Mouse (Mus musculus): Measurements from ENCODE around the gene Cd2bp2. TPM values are rescaled to one million over a fixed set of nuclear protein-coding genes. Genes with fewer than 3 reads are reported as not detected.
"Not testable (repeated sequence)": the region's sequence is repeated elsewhere in the genome, so short reads cannot be mapped to it uniquely, and the experiment has no call there.

The Cd2bp2 gene
- polyA plus RNA-seq, 1 experiment from 2014 or later, result 29.6 TPM

DNA sequence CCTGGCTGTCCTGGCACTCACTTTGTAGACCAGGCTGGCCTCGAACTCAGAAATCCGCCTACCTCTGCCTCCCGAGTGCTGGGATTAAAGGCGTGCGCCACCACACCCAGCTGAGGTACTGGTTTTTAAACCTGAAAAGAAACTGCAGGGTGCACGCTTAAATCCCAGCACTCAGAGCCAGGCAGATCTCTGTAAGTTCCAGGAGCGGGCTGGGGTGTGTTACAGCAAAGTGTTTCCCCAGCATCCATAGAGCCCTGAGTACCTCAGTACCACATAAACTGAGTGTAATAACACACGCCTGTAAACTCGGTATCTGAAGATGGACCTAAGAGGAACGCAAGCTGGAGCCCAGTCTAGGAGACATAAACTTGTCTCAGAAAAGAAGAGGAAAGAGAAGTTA, 8.5 kb downstream of the Cd2bp2 start:
- no peak overlapping the region for H3K4me3 ChIP-seq (ENCODE audit: low read depth, low read length)
- no peak overlapping the region for H3K9ac ChIP-seq (replicated peaks; ENCODE audit: low read depth)
- H3K27ac ChIP-seq (ENCODE audit: low read length), result no peak overlapping the region
- no peak for TF ChIP-seq EP300 (IDR thresholded peaks at IDR 0.05)
- no peak for TF ChIP-seq CTCF (IDR thresholded peaks at IDR 0.05)
- H3K36me3 ChIP-seq (ENCODE audit: insufficient read depth, low read length), result no peaks in the 10 kb centered on the region
- no peaks in the 10 kb centered on the region for H3K4me1 ChIP-seq (ENCODE audit: insufficient read depth, low read depth, low read length)
- ATAC-seq (no peak), DNase-seq (ENCODE audit: low spot score) (no peak)
- 62% methylated on average over 10 of the region's 10 CpGs for WGBS
- H3K9me3 ChIP-seq (ENCODE audit: low read length), result no peaks in the 10 kb centered on the region
- no peak overlapping the region for H3K4me2 ChIP-seq (replicated peaks; ENCODE audit: low read depth, low read length)
- no peaks in the 10 kb centered on the region for H3K27me3 ChIP-seq (replicated peaks; ENCODE audit: insufficient read depth, low read length)

DNA sequence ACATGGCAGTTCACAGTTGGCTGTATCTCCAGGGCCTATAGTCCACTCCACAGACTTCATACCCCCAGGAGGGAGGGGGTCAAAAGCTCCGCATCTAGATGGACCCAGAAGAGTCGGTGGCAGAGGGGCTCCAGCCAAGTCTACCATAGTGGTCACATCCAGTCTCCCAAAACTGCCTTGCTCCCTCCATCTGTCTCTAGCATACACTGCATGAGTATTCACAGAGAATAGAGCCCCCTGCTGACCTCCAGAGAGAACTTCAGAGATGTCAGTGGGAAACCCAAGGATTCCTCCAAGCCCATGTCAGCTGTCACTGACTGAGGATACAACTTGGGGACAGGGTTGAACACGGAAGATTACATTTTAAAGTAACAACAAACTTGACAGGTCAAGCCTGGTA, 10.2 kb downstream of the Cd2bp2 start:
- no peaks in the 10 kb centered on the region for H3K4me1 ChIP-seq (ENCODE audit: insufficient read depth, low read depth, low read length)
- 56% methylated on average over 3 of the region's 3 CpGs for WGBS
- no peak overlapping the region for H3K27ac ChIP-seq (ENCODE audit: low read length)
- H3K27me3 ChIP-seq (replicated peaks; ENCODE audit: insufficient read depth, low read length), result no peaks in the 10 kb centered on the region
- no peak overlapping the region for H3K9ac ChIP-seq (replicated peaks; ENCODE audit: low read depth)
- peak; percentile 66 for ATAC-seq
- no peak overlapping the region for H3K4me3 ChIP-seq (ENCODE audit: low read depth, low read length)
- H3K9me3 ChIP-seq (ENCODE audit: low read length), result no peaks in the 10 kb centered on the region
- no peak overlapping the region for H3K4me2 ChIP-seq (replicated peaks; ENCODE audit: low read depth, low read length)
- no peak for TF ChIP-seq EP300 (IDR thresholded peaks at IDR 0.05)
- peak; percentile 71 for TF ChIP-seq CTCF (IDR thresholded peaks at IDR 0.05)
- no peaks in the 10 kb centered on the region for H3K36me3 ChIP-seq (ENCODE audit: insufficient read depth, low read length)
- peak; percentile 69 for DNase-seq (ENCODE audit: low spot score)

DNA sequence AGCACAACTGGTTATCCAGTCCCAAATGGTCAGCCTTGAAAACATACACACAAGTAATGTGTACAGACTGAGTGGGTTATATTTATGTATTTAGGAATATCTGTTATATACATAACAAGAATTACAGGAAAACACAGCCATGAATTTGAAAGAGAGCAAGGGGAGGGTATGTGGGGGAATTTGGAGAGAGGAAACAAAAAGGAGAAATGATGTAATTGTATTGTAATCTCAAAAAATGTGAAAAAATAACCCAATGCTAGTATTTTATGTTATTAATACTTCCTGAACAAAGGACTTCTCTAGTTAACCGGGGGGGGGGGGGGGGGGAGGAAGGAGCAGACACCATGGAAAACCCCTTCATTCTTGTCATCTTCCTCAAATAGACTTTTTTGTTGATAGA, 11.1 kb downstream of the Cd2bp2 start:
- Histone ChIP-seq H3K4me3 (ENCODE audit: low read depth, low read length) (no peak overlapping the region), H3K27me3 (replicated peaks; ENCODE audit: insufficient read depth, low read length) (no peaks in the 10 kb centered on the region), H3K36me3 (ENCODE audit: insufficient read depth, low read length) (no peaks in the 10 kb centered on the region), H3K27ac (ENCODE audit: low read length) (no peak overlapping the region), H3K9ac (replicated peaks; ENCODE audit: low read depth) (no peak overlapping the region), H3K4me1 (ENCODE audit: insufficient read depth, low read depth, low read length) (no peaks in the 10 kb centered on the region), H3K9me3 (ENCODE audit: low read length) (no peaks in the 10 kb centered on the region), H3K4me2 (replicated peaks; ENCODE audit: low read depth, low read length) (no peak overlapping the region)
- no peak for TF ChIP-seq CTCF (IDR thresholded peaks at IDR 0.05)
- WGBS, result 40% methylated on average over 1 of the region's 1 CpGs
- DNase-seq (ENCODE audit: low spot score), result no peak
- ATAC-seq, result no peak

DNA sequence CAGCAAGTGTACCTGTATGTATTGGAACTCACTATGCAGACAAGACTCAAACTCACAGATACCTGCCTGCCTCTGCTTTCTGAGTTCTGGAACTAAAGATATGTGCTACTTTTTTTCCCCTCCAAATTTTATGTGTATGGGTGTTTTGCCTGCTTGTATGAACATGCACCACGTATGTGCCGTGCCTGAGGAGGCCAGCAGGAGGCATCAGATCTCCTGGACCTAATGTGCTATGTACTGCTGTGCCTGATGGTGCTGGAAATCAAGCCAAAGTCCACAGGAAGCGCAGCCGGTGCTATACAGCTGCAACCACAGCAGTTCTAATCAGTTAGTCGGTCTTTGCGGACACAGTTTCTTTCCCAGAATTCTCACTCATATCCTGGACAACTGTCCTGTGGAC, 12.0 kb downstream of the Cd2bp2 start:
- Histone ChIP-seq H3K9ac (replicated peaks; ENCODE audit: low read depth) (no peak overlapping the region), H3K4me3 (ENCODE audit: low read depth, low read length) (no peak overlapping the region), H3K27ac (ENCODE audit: low read length) (no peak overlapping the region), H3K4me2 (replicated peaks; ENCODE audit: low read depth, low read length) (no peak overlapping the region), H3K9me3 (ENCODE audit: low read length) (no peaks in the 10 kb centered on the region), H3K27me3 (replicated peaks; ENCODE audit: insufficient read depth, low read length) (no peaks in the 10 kb centered on the region), H3K4me1 (ENCODE audit: insufficient read depth, low read depth, low read length) (no peaks in the 10 kb centered on the region), H3K36me3 (ENCODE audit: insufficient read depth, low read length) (no peaks in the 10 kb centered on the region)
- ATAC-seq, result no peak
- no peak for TF ChIP-seq EP300 (IDR thresholded peaks at IDR 0.05)
- peak; percentile 52 for TF ChIP-seq CTCF (IDR thresholded peaks at IDR 0.05)
- WGBS, result 71% methylated on average over 6 of the region's 6 CpGs
- no peak for DNase-seq (ENCODE audit: low spot score)

DNA sequence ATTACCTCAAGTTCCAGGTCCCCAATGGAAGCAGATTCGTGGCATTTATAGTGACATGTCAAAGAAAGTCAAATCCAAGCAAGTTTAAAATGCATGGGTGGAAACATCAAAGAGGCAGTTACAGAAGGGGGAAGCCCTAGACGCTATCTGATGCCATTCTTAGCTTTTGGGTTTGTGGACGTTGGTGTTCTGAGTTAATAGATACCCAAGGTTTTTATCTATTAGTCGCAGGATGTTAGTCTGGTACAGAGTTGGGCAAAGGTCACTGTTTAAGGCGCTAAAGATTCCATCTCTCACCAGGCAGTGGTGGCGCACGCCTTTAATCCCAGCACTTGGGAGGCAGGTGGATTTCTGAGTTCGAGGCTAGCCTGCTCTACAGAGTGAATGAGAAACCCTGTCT, 12.5 kb downstream of the Cd2bp2 start:
- no peak overlapping the region for H3K9ac ChIP-seq (replicated peaks; ENCODE audit: low read depth)
- no peak overlapping the region for H3K4me2 ChIP-seq (replicated peaks; ENCODE audit: low read depth, low read length)
- no peak overlapping the region for H3K4me3 ChIP-seq (ENCODE audit: low read depth, low read length)
- no peak overlapping the region for H3K27ac ChIP-seq (ENCODE audit: low read length)
- TF ChIP-seq EP300 (IDR thresholded peaks at IDR 0.05), result no peak
- DNase-seq (ENCODE audit: low spot score) (no peak), ATAC-seq (no peak)
- no peaks in the 10 kb centered on the region for H3K36me3 ChIP-seq (ENCODE audit: insufficient read depth, low read length)
- no peaks in the 10 kb centered on the region for H3K27me3 ChIP-seq (replicated peaks; ENCODE audit: insufficient read depth, low read length)
- no peaks in the 10 kb centered on the region for H3K9me3 ChIP-seq (ENCODE audit: low read length)
- WGBS, result 64% methylated on average over 8 of the region's 8 CpGs
- H3K4me1 ChIP-seq (ENCODE audit: insufficient read depth, low read depth, low read length), result no peaks in the 10 kb centered on the region

DNA sequence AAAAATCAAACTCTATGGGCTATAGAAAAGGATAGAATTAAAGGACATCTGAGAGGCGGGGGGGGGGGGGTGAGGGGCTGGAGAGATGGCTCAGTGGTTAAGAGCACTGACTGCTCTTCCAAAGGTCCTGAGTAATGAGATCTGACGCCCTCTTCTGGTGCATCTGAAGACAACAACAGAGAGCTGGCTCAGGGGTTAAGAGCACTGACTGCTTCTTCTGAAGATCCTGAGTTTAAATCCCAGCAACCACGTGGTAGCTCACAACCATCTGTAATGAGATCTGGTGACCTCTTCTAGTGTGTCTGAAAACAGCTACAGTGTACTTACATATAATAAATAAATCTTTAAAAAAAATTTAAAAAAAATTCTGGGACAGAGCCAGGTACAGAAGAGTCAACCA, 14.1 kb downstream of the Cd2bp2 start:
- not testable (repeated sequence) for H3K9me3 ChIP-seq (ENCODE audit: low read length); H3K4me2 ChIP-seq (replicated peaks; ENCODE audit: low read depth, low read length); ATAC-seq; H3K4me1 ChIP-seq (ENCODE audit: insufficient read depth, low read depth, low read length); H3K4me3 ChIP-seq (ENCODE audit: low read depth, low read length); H3K36me3 ChIP-seq (ENCODE audit: insufficient read depth, low read length); H3K9ac ChIP-seq (replicated peaks; ENCODE audit: low read depth); DNase-seq (ENCODE audit: low spot score); H3K27ac ChIP-seq (ENCODE audit: low read length); H3K27me3 ChIP-seq (replicated peaks; ENCODE audit: insufficient read depth, low read length)
- 29% methylated on average over 3 of the region's 3 CpGs for WGBS
- TF ChIP-seq CTCF (IDR thresholded peaks at IDR 0.05), result peak; percentile 15; the same call in 1 of the 2 replicates

DNA sequence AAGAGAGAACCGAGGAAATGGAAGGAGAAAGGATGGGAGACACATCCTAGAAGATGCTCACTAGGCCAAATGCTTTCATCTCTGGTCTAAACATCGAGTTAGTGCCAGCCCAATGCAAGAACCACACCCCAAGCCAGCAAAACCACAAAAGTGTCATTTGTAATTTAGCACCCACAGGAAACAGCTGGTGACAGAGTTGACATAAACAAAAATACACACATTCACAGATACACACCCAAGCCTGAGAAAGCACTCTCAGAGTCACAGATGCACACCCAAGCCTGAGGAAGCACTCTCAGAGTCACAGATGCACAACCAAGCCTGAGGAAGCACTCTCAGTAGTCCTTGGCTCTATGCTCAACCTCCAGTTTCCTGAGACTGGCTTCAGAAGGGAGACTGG, 15.1 kb downstream of the Cd2bp2 start:
- DNase-seq (ENCODE audit: low spot score) (no peak), ATAC-seq (no peak)
- WGBS, result 37% methylated on average over 2 of the region's 2 CpGs
- Histone ChIP-seq H3K4me1 (ENCODE audit: insufficient read depth, low read depth, low read length) (no peaks in the 10 kb centered on the region), H3K36me3 (ENCODE audit: insufficient read depth, low read length) (no peaks in the 10 kb centered on the region), H3K9me3 (ENCODE audit: low read length) (no peaks in the 10 kb centered on the region), H3K27ac (ENCODE audit: low read length) (no peak overlapping the region), H3K4me2 (replicated peaks; ENCODE audit: low read depth, low read length) (no peak overlapping the region), H3K9ac (replicated peaks; ENCODE audit: low read depth) (no peak overlapping the region), H3K27me3 (replicated peaks; ENCODE audit: insufficient read depth, low read length) (no peaks in the 10 kb centered on the region), H3K4me3 (ENCODE audit: low read depth, low read length) (no peak overlapping the region)
- no peak for TF ChIP-seq EP300 (IDR thresholded peaks at IDR 0.05)
- no peak for TF ChIP-seq CTCF (IDR thresholded peaks at IDR 0.05)
